Mouse (Mus musculus) liver, adult 2 months (tissue): Measurements from ENCODE around the gene Ptprz1. TPM values are rescaled to one million over a fixed set of nuclear protein-coding genes. Genes with fewer than 3 reads are reported as not detected.

Experiments
- DNase-seq: peaks from one replicate; pipeline ENCODE4 v3.0.0-alpha.2; 2011; ENCODE audit warnings: low read depth, low spot score; ENCODE audit errors: extremely low read depth
- H3K27ac ChIP-seq: fragments of 200-500 bp; replicated peaks from 2 replicates; pipeline ENCODE4 v1.5.1; 2012; ENCODE audit warnings: low read depth, mild to moderate bottlenecking, control low read depth, inconsistent platforms, low read length; ENCODE audit not compliant: insufficient read depth
- H3K27me3 ChIP-seq: fragments of 200-500 bp; 2 replicates; pipeline ENCODE4 v1.6.1; 2012; ENCODE audit warnings: mild to moderate bottlenecking, moderate library complexity, low read length, inconsistent platforms; ENCODE audit not compliant: control insufficient read depth, insufficient read depth
- H3K36me3 ChIP-seq: fragments of 200-500 bp; 2 replicates; pipeline ENCODE4 v1.6.1; 2012; ENCODE audit warnings: low read length, inconsistent platforms; ENCODE audit not compliant: control insufficient read depth, insufficient read depth
- H3K4me1 ChIP-seq: fragments of 200-500 bp; 2 replicates; pipeline ENCODE4 v1.6.1; 2011; ENCODE audit warnings: low read length; ENCODE audit not compliant: control insufficient read depth, insufficient read depth
- H3K4me3 ChIP-seq: fragments of 200-500 bp; 2 replicates; pipeline ENCODE4 v1.5.1; 2011; ENCODE audit warnings: low read depth, mild to moderate bottlenecking, control low read depth, low read length, moderate library complexity; ENCODE audit not compliant: insufficient read depth
- H3K79me2 ChIP-seq: fragments of 200-500 bp; 2 replicates; pipeline ENCODE4 v1.6.1; 2012; ENCODE audit warnings: inconsistent platforms, mild to moderate bottlenecking, low read length, moderate library complexity; ENCODE audit not compliant: control insufficient read depth, insufficient read depth
- H3K9ac ChIP-seq: fragments of 200-500 bp; 2 replicates; pipeline ENCODE4 v1.6.1; 2012; ENCODE audit warnings: low read depth, mild to moderate bottlenecking, control low read depth, inconsistent platforms, low read length
- CTCF ChIP-seq: fragments of 200-500 bp; IDR thresholded peaks from 2 replicates; pipeline ENCODE4 v1.5.1; 2011; ENCODE audit warnings: low read depth, low read length, control low read depth
- POLR2A ChIP-seq: fragments of 200-500 bp; IDR thresholded peaks from 2 replicates; pipeline ENCODE4 v1.6.1; 2011; ENCODE audit warnings: low read length, control low read depth; ENCODE audit not compliant: insufficient read depth; ENCODE audit errors: extremely low read depth
- WGBS: fragments of 180-500 bp; shearing (Covaris S2); methylation state at CpG from one replicate; pipeline ENCODE4 v1.1.7; 2018; 5-methylcytosine and 5-hydroxymethylcytosine counted together
- polyA plus RNA-seq: library from polyadenylated mRNA; depleted of rRNA; stranded (reverse); fragments of >200 nt; gene quantifications from 2 replicates; pipeline ENCODE4 v1.2.3, GENCODE M21; 2012
- total RNA-seq: library from RNA; depleted of rRNA; stranded (reverse); fragments of >200 nt; gene quantifications from 2 replicates; pipeline ENCODE4 v1.2.3, GENCODE M21; 2014

Gene Ptprz1
- total and polyA plus RNA-seq, 2 experiments: under 0.01 to 0.02 TPM

GRCm38 (mm10) chr6:22889333-22889732, 14.0 kb downstream of the Ptprz1 start:
- Histone ChIP-seq H3K27ac (no peak overlapping the region), H3K79me2 (no peaks in the 10 kb centered on the region), H3K27me3 (no peaks in the 10 kb centered on the region; the same call in 1 of the 2 replicates), H3K4me3 (no peak overlapping the region), H3K36me3 (no peaks in the 10 kb centered on the region), H3K9ac (no peak overlapping the region), H3K4me1 (no peaks in the 10 kb centered on the region)
- no peak for DNase-seq
- 90% methylated on average over 8 of the region's 8 CpGs for WGBS
- TF ChIP-seq POLR2A (no peak), CTCF (no peak)

- H3K4me3 ChIP-seq: no peak overlapping the region
- H3K9ac ChIP-seq: no peak overlapping the region
- no peaks in the 10 kb centered on the region for H3K79me2 ChIP-seq
- no peak for TF ChIP-seq CTCF
- TF ChIP-seq POLR2A: no peak
- WGBS: 76% methylated on average over 3 of the region's 3 CpGs
- no peak for DNase-seq
- H3K27me3 ChIP-seq: no peaks in the 10 kb centered on the region
- H3K4me1 ChIP-seq: no peaks in the 10 kb centered on the region
- H3K27ac ChIP-seq: no peak overlapping the region
- H3K36me3 ChIP-seq: no peaks in the 10 kb centered on the region
Observed at GRCm38 (mm10) chr6:22901983-22902382, 26.7 kb downstream of the Ptprz1 start.

DNA sequence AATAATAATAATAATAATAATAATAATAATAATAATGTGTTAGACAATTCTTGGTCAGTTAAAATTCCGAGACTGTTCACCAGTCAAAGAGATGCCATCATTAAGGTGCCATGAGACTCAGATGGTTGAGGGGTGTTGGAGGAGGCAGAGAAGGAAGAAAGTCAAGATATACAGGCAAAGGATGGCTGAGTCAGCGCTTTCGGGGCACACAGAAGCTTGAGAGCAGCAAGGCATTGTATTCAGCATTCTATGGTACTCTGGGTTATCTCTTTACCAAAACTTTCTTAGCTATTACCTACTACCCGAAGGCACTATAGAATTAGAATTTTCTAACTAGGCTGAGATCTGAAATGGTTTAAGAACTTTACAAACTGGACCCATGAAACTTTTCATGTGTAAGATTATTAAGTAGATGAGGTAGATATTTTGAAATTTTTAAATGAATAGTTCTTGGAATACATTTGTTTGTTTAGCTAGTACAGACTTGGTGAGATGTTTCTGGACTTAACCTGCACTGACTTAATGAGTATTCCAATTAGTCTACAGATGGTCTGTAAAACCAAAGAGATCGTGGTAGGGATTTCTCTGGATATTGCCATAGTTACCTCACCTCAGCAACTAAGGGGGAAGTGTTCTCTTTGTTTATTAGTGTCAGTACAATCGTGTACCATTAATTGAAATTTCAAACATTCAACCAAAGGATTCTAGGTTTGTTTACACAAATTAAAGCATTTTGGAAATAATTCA, 33.4 kb downstream of the Ptprz1 start:
- H3K36me3 ChIP-seq: no peaks in the 10 kb centered on the region
- no peak overlapping the region for H3K4me3 ChIP-seq
- WGBS: 83% methylated on average over 6 of the region's 6 CpGs
- no peaks in the 10 kb centered on the region for H3K4me1 ChIP-seq
- DNase-seq: no peak
- no peaks in the 10 kb centered on the region for H3K27me3 ChIP-seq
- TF ChIP-seq POLR2A (no peak), CTCF (no peak)
- no peak overlapping the region for H3K27ac ChIP-seq
- no peaks in the 10 kb centered on the region for H3K79me2 ChIP-seq
- H3K9ac ChIP-seq: no peak overlapping the region

DNA sequence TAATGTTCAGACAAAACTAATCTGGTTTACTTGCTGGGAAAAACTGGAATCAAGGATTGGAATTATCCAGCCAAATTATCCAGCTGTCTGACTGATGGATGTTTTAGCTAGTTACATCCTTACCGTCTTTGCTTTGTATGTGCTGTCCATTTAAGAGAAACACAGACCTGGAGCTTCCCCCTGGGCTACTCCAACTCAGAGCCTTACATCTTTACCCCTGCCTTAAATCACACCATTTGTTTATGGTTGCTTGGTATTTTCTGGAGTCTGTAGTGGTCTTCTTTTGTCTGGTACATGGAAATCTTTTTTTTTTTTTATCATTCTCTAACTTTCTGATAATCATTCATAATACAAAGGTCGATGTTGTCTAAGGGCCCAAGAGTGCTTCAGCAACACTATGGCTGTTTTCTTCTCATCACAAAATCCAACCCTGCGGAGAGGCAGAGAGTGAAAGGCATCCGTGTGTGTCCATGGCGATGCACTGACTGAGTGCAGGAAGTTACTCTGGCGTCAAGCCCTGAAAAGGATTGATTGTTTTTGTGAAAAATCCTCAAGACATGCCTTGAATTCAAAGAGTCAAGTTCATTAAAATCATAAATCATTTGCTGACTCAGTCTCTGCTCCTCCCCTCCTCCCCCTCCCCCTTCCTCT, 34.1 kb downstream of the Ptprz1 start:
- Histone ChIP-seq H3K9ac (no peak overlapping the region), H3K4me1 (no peaks in the 10 kb centered on the region), H3K36me3 (no peaks in the 10 kb centered on the region), H3K27me3 (no peaks in the 10 kb centered on the region), H3K79me2 (no peaks in the 10 kb centered on the region), H3K4me3 (no peak overlapping the region), H3K27ac (no peak overlapping the region)
- TF ChIP-seq POLR2A: no peak
- no peak for TF ChIP-seq CTCF
- DNase-seq: peak; percentile 2
- WGBS: 71% methylated on average over 6 of the region's 6 CpGs

DNA sequence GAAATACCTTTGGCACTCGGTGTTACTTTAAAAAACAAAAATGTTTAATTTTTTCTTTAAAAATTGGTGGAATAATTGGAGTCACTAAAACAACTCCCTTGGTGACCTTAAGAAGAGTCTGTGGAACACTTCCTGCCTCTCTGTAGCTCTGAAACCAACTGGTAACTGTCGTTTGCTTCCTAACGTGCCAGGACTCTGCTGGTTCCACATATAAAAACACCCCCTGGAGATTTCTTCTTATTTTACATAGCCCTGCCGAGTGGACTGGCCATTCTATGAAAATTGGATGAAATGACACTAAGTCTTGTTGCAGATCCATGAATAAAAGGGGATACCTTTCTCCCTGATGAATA, 34.6 kb downstream of the Ptprz1 start:
- Histone ChIP-seq H3K4me1 (no peaks in the 10 kb centered on the region), H3K27ac (no peak overlapping the region), H3K27me3 (no peaks in the 10 kb centered on the region), H3K36me3 (no peaks in the 10 kb centered on the region), H3K4me3 (no peak overlapping the region), H3K9ac (no peak overlapping the region), H3K79me2 (no peaks in the 10 kb centered on the region)
- DNase-seq: no peak
- no peak for TF ChIP-seq POLR2A
- TF ChIP-seq CTCF: no peak
- WGBS: 60% methylated on average over 4 of the region's 4 CpGs

GRCm38 (mm10) chr6:22922880-22923279, 47.6 kb downstream of the Ptprz1 start:
- Histone ChIP-seq H3K4me1 (no peaks in the 10 kb centered on the region), H3K27ac (no peak overlapping the region), H3K79me2 (no peaks in the 10 kb centered on the region), H3K9ac (no peak overlapping the region), H3K36me3 (no peaks in the 10 kb centered on the region), H3K4me3 (no peak overlapping the region), H3K27me3 (no peaks in the 10 kb centered on the region)
- TF ChIP-seq CTCF (no peak), POLR2A (no peak)
- 16% methylated on average over 1 of the region's 1 CpGs for WGBS
- DNase-seq: no peak
